Mouse (Mus musculus) G1E (cell line): Measurements from ENCODE around the gene Lama4. TPM values are rescaled to one million over a fixed set of nuclear protein-coding genes. Genes with fewer than 3 reads are reported as not detected.

ENCODE experiments used
- ATAC-seq: 2 replicates; pipeline ENCODE4 v1.8.0; 2016; ENCODE audit warnings: mild to moderate bottlenecking; ENCODE audit not compliant: insufficient number of reproducible peaks, poor library complexity, low FRiP score, severe bottlenecking; ENCODE audit errors: extremely low read depth
- DNase-seq: peaks from one replicate; pipeline ENCODE4 v3.0.0; 2012; ENCODE audit warnings: low spot score
- H3K27me3 ChIP-seq: 2 replicates; pipeline ENCODE4 v1.6.1; 2012; ENCODE audit warnings: mild to moderate bottlenecking, low read length, inconsistent platforms; ENCODE audit not compliant: insufficient read depth
- H3K36me3 ChIP-seq: replicated peaks from 2 replicates; pipeline ENCODE3; 2012; ENCODE audit warnings: mild to moderate bottlenecking, inconsistent platforms
- H3K4me1 ChIP-seq: 2 replicates; pipeline ENCODE4 v1.6.1; 2012; ENCODE audit warnings: low read depth, low read length, inconsistent platforms, mixed read lengths; ENCODE audit not compliant: insufficient read depth
- H3K4me3 ChIP-seq: 2 replicates; pipeline ENCODE4 v1.5.1; 2012; ENCODE audit warnings: low read depth, mild to moderate bottlenecking, inconsistent platforms, low read length, moderate library complexity, mixed read lengths
- H3K9me3 ChIP-seq: replicated peaks from 2 replicates; pipeline ENCODE4 v1.6.1; 2012; ENCODE audit warnings: inconsistent platforms
- CTCF ChIP-seq: IDR thresholded peaks from 2 replicates; pipeline ENCODE4 v1.5.1; 2012; ENCODE audit warnings: low read depth, low read length, inconsistent platforms, mixed read lengths
- GATA1 ChIP-seq: IDR thresholded peaks from 2 replicates; pipeline ENCODE4 v1.6.1; 2012; ENCODE audit warnings: borderline replicate concordance, low read length, inconsistent platforms, mixed read lengths
- GATA2 ChIP-seq: IDR thresholded peaks from 2 replicates; pipeline ENCODE4 v1.6.1; 2012; ENCODE audit warnings: low read depth, low read length, inconsistent platforms, borderline replicate concordance
- POLR2AphosphoS5 ChIP-seq: IDR thresholded peaks from 2 replicates; pipeline ENCODE4 v1.6.1; 2012; ENCODE audit warnings: low read depth, low read length, inconsistent platforms; ENCODE audit not compliant: insufficient replicate concordance
- TAL1 ChIP-seq: conservative IDR thresholded peaks from 2 replicates; pipeline ENCODE4 v1.6.1; 2012; ENCODE audit warnings: low read depth, low read length, inconsistent platforms, mixed read lengths
- polyA plus RNA-seq: library from polyadenylated mRNA; stranded (reverse); fragments of >175 nt; gene quantifications from 2 replicates; pipeline ENCODE4 v1.2.3, GENCODE M21; 2012
- total RNA-seq, 2 experiments: library from RNA; stranded (forward) in 1 of 2; stranded (reverse) in 1 of 2; fragments of 200-1000 nt in 1 of 2; fragments of >200 nt in 1 of 2; fragmentation: Nextera tagmentation in 1 of 2; gene quantifications; 2 replicates each; pipeline ENCODE4 v1.2.3; 2014 to 2017

The Lama4 gene
- total and polyA plus RNA-seq, 3 experiments: 0.38 TPM; not detected in 2

- no peak for DNase-seq
- no peak for ATAC-seq
Observed at GRCm38 (mm10) chr10:39065449-39065848, 100.1 kb downstream of the Lama4 start.

GRCm38 (mm10) chr10:39066061-39066460 is 100.7 kb downstream of the Lama4 start:
- no peaks in the 10 kb centered on the region for H3K9me3 ChIP-seq
- H3K4me3 ChIP-seq: no peak overlapping the region
- no peak for TF ChIP-seq POLR2AphosphoS5
- TF ChIP-seq GATA1: no peak
- no peak for TF ChIP-seq TAL1
- no peak for TF ChIP-seq CTCF
- TF ChIP-seq GATA2: no peak
- DNase-seq (no peak), ATAC-seq (no peak)
- no peaks in the 10 kb centered on the region for H3K36me3 ChIP-seq
- H3K27me3 ChIP-seq: peaks cover 3% of the 10 kb centered on the region
- no peaks in the 10 kb centered on the region for H3K4me1 ChIP-seq

More at GRCm38 (mm10) chr10:39065449-39065848, 100.1 kb downstream of the Lama4 start:
- H3K4me3 ChIP-seq: no peak overlapping the region
- TF ChIP-seq GATA2 (no peak), TAL1 (no peak), GATA1 (no peak), CTCF (no peak), POLR2AphosphoS5 (no peak)
- H3K36me3 ChIP-seq: no peaks in the 10 kb centered on the region
- H3K4me1 ChIP-seq: no peaks in the 10 kb centered on the region
- H3K9me3 ChIP-seq: no peaks in the 10 kb centered on the region
- peaks cover 3% of the 10 kb centered on the region for H3K27me3 ChIP-seq

- DNase-seq: peak; percentile 15
- TF ChIP-seq CTCF (peak; percentile 25; the same call in 1 of the 2 replicates), GATA2 (no peak)
- no peaks in the 10 kb centered on the region for H3K9me3 ChIP-seq
- no peaks in the 10 kb centered on the region for H3K4me1 ChIP-seq
- no peak overlapping the region for H3K4me3 ChIP-seq
- ATAC-seq: peak; percentile 34; the same call in 1 of the 2 replicates
- no peaks in the 10 kb centered on the region for H3K36me3 ChIP-seq
- H3K27me3 ChIP-seq: peaks cover 3% of the 10 kb centered on the region
Observed at GRCm38 (mm10) chr10:39066962-39067361, 101.6 kb downstream of the Lama4 start.

GRCm38 (mm10) chr10:39072048-39072447 is 106.7 kb downstream of the Lama4 start:
- ATAC-seq (no peak), DNase-seq (no peak)
- TF ChIP-seq TAL1 (no peak), GATA1 (no peak), CTCF (no peak), GATA2 (no peak), POLR2AphosphoS5 (no peak)

GRCm38 (mm10) chr10:39096981-39097380 is 131.7 kb downstream of the Lama4 start:
- H3K27me3 ChIP-seq: no peaks in the 10 kb centered on the region
- no peaks in the 10 kb centered on the region for H3K9me3 ChIP-seq
- no peak; the same call in 1 of the 2 replicates for ATAC-seq
- H3K36me3 ChIP-seq: no peaks in the 10 kb centered on the region
- no peak overlapping the region for H3K4me3 ChIP-seq
- peak; percentile 6 for DNase-seq
- H3K4me1 ChIP-seq: no peaks in the 10 kb centered on the region
- TF ChIP-seq GATA1 (no peak), CTCF (peak; percentile 44; the same call in 1 of the 2 replicates), TAL1 (no peak)

More at GRCm38 (mm10) chr10:39072048-39072447, 106.7 kb downstream of the Lama4 start:
- Histone ChIP-seq H3K36me3 (no peaks in the 10 kb centered on the region), H3K27me3 (peaks cover 6% of the 10 kb centered on the region), H3K4me1 (no peaks in the 10 kb centered on the region), H3K4me3 (no peak overlapping the region), H3K9me3 (no peaks in the 10 kb centered on the region)

- DNase-seq (no peak), ATAC-seq (no peak)
- Histone ChIP-seq H3K27me3 (no peaks in the 10 kb centered on the region; the same call in 1 of the 2 replicates), H3K4me1 (no peaks in the 10 kb centered on the region), H3K9me3 (no peaks in the 10 kb centered on the region), H3K4me3 (no peak overlapping the region), H3K36me3 (no peaks in the 10 kb centered on the region)
- TF ChIP-seq GATA2 (no peak), CTCF (no peak), GATA1 (no peak), POLR2AphosphoS5 (no peak), TAL1 (no peak)
Observed at GRCm38 (mm10) chr10:39098746-39099145, 133.4 kb downstream of the Lama4 start.

- no peak overlapping the region for H3K4me3 ChIP-seq
- ATAC-seq: no peak
Observed at GRCm38 (mm10) chr10:39104803-39105449, 139.6 kb downstream of the Lama4 start.

More at GRCm38 (mm10) chr10:39104803-39105449, 139.6 kb downstream of the Lama4 start:
- no peaks in the 10 kb centered on the region for H3K36me3 ChIP-seq
- no peak for DNase-seq
- H3K4me1 ChIP-seq: no peaks in the 10 kb centered on the region
- peaks cover 12% of the 10 kb centered on the region for H3K27me3 ChIP-seq
- H3K9me3 ChIP-seq: no peaks in the 10 kb centered on the region
- TF ChIP-seq GATA1: no peak
- no peak for TF ChIP-seq POLR2AphosphoS5
- no peak for TF ChIP-seq TAL1
- no peak for TF ChIP-seq GATA2
- no peak for TF ChIP-seq CTCF
